Mouse (Mus musculus) liver, adult 2 months (tissue): ENCODE measurements around the gene Cd9.

Experiments
- CTCF ChIP-seq: fragments of 200-500 bp; IDR thresholded peaks from 2 replicates; pipeline ENCODE4 v1.5.1; 2011; ENCODE audit warnings: low read depth, low read length, control low read depth
- POLR2A ChIP-seq: fragments of 200-500 bp; IDR thresholded peaks from 2 replicates; pipeline ENCODE4 v1.6.1; 2011; ENCODE audit warnings: low read length, control low read depth; ENCODE audit not compliant: insufficient read depth; ENCODE audit errors: extremely low read depth

- TF ChIP-seq POLR2A (no peak), CTCF (no peak)
Observed at GRCm38 (mm10) chr6:125484721-125485120, 9.9 kb downstream of the Cd9 start.
